Mouse (Mus musculus) naive thymus-derived CD4-positive, alpha-beta T cell, adult 2 months (primary cell): ENCODE data around the gene Mst1r.

Experiments
- DNase-seq: peaks from one replicate; pipeline ENCODE4 v3.0.0-alpha.2; 2011; ENCODE audit warnings: low read depth

Mst1r gene

GRCm38 (mm10) chr9:107955613-107956289 is 49.1 kb downstream of the Mst1r start:
- no peak for DNase-seq

DNA sequence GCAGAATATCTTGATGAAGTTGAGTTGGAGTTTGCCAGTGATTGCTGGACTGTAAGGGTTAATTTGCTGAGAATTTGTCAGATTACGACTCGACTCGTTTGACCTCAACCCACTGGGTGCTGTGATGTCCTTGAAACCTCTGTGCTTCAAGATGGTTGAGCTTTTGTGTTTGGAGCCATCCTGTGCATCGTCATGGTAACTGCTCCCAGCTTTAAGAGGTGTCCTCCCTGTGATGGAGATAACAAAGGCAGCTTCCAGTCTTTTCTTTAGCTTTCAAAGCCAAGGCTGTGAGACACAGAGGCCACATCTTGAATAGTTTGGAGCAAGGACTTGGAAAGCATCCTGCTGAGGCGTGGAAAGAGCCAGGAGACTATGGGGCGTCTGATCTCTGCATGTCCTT is 50.5 kb downstream of the Mst1r start:
- no peak for DNase-seq

GRCm38 (mm10) chr9:107959896-107960295 is 53.2 kb downstream of the Mst1r start:
- DNase-seq, result no peak

DNA sequence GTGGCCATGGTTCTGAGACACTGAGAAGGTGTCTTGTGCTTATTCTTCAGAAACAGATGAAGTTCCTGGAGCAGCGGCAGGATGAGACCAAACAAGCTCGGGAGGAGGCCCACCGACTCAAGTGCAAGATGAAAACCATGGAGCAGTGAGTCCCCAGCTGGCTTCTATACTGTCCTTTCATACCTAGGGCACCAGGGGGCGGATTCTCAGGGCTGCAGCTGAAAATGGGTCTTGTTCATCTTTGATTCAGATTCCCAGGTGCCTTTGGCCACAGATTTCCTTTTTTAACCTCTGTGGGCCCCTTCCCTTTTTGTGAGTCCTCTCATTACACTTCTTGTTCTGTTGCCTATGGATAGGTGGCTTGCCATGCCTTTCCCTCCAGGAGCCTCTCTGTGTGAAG is 54.3 kb downstream of the Mst1r start:
- DNase-seq, result no peak

- no peak for DNase-seq
Measured at GRCm38 (mm10) chr9:107961351-107961762, 54.7 kb downstream of the Mst1r start.

- no peak for DNase-seq
Measured at GRCm38 (mm10) chr9:107961881-107962280, 55.2 kb downstream of the Mst1r start.

DNA sequence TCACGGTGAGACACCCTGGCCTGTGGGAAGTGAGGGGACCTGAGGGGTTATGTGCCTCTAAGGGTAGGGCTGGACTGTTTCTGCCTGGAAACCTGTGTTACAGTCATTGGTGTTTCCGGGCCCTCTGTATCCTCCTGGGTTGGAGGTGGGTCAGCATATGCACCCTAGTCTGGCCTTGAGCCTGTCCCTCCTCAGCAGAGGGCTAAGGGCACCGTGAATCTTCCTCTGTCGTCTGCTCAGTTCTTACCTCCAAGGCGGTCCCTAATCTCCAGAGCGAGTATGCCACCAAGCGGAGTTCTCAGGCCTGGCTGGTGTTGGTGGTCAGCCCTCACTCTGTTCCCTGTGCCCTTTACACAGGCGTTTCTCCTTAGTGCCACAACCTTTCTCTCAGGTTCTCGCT is 56.2 kb downstream of the Mst1r start:
- no peak for DNase-seq

GRCm38 (mm10) chr9:107963700-107964099 is 57.0 kb downstream of the Mst1r start:
- DNase-seq, result peak; percentile 90

- DNase-seq, result no peak
Measured at GRCm38 (mm10) chr9:107964681-107965080, 58.0 kb downstream of the Mst1r start.

DNA sequence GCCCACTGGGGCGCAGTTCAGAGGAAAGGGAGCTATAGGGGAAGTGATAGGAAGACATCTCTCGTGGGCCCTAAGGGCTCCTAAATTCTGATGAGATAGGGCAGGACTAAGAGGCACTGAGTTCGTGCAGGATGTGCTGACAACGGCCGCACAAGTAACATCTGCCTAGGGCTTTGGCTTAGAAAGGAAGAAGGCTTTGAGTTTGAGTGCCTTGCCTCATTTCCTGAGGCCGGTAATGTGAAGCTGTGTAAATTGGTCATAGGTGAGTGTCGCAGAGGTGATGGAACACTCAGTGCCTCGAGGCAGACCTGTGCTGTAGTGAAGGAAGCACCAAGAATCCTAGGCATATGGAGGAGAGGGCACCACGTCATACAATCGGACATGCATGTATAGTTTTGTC is 60.0 kb downstream of the Mst1r start:
- DNase-seq, result no peak

- DNase-seq, result no peak
Measured at GRCm38 (mm10) chr9:107967437-107967836, 60.8 kb downstream of the Mst1r start.

- no peak for DNase-seq
Measured at GRCm38 (mm10) chr9:107968531-107968930, 61.9 kb downstream of the Mst1r start.
